In the genomic region with DNA sequence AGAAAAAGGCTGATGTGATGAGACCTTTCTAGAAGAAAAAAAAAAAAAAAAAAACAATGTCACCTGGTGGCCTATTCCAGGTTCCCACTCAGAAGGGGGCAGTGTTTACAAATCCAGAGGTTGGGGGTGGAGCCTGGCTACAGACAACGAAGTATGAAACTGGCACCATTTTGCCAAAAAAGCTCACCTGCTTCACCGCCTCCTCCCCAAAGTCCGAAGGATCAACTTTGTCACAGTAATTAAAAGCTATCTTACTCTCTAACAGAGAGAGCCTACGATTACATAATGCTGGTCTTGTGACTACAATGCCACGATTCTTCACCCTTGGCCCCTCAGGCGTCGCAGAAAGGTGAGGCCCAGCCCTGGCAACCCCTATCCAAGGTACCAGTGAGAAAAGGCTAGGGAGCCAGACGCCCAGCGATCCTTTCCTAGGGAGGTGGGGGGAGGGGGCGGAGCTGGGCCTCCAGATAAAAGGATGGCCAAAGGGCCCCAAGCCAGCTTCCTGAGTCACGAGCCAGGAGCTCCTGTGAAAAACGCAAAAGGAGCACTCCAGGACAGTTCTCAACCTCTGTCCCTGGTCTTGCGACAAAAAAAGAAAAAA, we compare ENCODE assay signal across 8 mouse cellular contexts. TPM values are rescaled to one million over a fixed set of nuclear protein-coding genes. Genes with fewer than 3 reads are reported as not detected.
DNase-seq lines count a peak whose midpoint lies in the region; ATAC-seq and TF ChIP-seq lines count a peak whose summit lies in the region.

No protein-coding gene starts in this region.

- TF ChIP-seq POLR2A in ES-Bruce4 (IDR thresholded peaks at IDR 0.05; ENCODE audit: insufficient read depth, low read length): peak; percentile 20

- no peak overlapping the region for H3K27ac ChIP-seq in ES-Bruce4 (ENCODE audit: insufficient read depth, low read length)
- peak overlapping the region; percentile 95 for H3K27ac ChIP-seq in heart, embryonic 16.5 days (ENCODE audit: low read length)
- H3K27ac ChIP-seq in lung, embryonic 16.5 days (ENCODE audit: low read length): peak overlapping the region; percentile 93

- peaks cover 27% of the 10 kb centered on the region for H3K36me3 ChIP-seq in ES-Bruce4 (ENCODE audit: control insufficient read depth, insufficient read depth, low read length, poor library complexity, severe bottlenecking)
- peaks cover 13% of the 10 kb centered on the region for H3K36me3 ChIP-seq in heart, embryonic 16.5 days (ENCODE audit: control insufficient read depth, insufficient read depth)
- H3K36me3 ChIP-seq in lung, embryonic 16.5 days (ENCODE audit: control insufficient read depth, insufficient read depth, low read length): peaks cover 19% of the 10 kb centered on the region

- peak; percentile 67 for ATAC-seq in erythroid progenitor cell, adult 5-6 weeks (replicated peaks; ENCODE audit: low FRiP score, poor library complexity, severe bottlenecking)
- 0 out of 2 replicates have a peak, but pooled peaks have one; percentile 21 for ATAC-seq in heart, embryonic 16.5 days (replicated peaks; ENCODE audit: extremely low read depth, insufficient read depth, low FRiP score)
- peak; percentile 29 for ATAC-seq in lung, embryonic 16.5 days (ENCODE audit: low read depth)

- peak; percentile 86 for DNase-seq in brain, adult 2 months (ENCODE audit: low read depth, low spot score)
- peak; percentile 87 for DNase-seq in kidney, postnatal 14 days
- DNase-seq in ovary, postnatal 10 days (ENCODE audit: low spot score): peak; percentile 27
- peak; percentile 56 to 66 for DNase-seq in urinary bladder, adult 18-20 months (ENCODE audit: low spot score in 2 of 2)

- TF ChIP-seq CTCF in ES-Bruce4 (IDR thresholded peaks at IDR 0.05; ENCODE audit: low read depth, low read length): no peak

- H3K9ac ChIP-seq in ES-Bruce4 (ENCODE audit: low read depth, poor library complexity, severe bottlenecking): peak overlapping the region; percentile 99
- peak overlapping the region; percentile 90 for H3K9ac ChIP-seq in heart, embryonic 16.5 days (ENCODE audit: low read length)
- H3K9ac ChIP-seq in lung, embryonic 16.5 days (ENCODE audit: low read length): peak overlapping the region; percentile 93

- peaks cover 3% of the 10 kb centered on the region for H3K4me1 ChIP-seq in ES-Bruce4 (ENCODE audit: control insufficient read depth, insufficient read depth, low read length)
- peaks cover 22% of the 10 kb centered on the region for H3K4me1 ChIP-seq in heart, embryonic 16.5 days (ENCODE audit: control insufficient read depth, insufficient read depth, low read length)
- H3K4me1 ChIP-seq in lung, embryonic 16.5 days (replicated peaks; ENCODE audit: control insufficient read depth, insufficient read depth, low read length): peaks cover 24% of the 10 kb centered on the region

- H3K4me2 ChIP-seq in heart, embryonic 16.5 days (ENCODE audit: low read depth, low read length): peak overlapping the region; percentile 74
- H3K4me2 ChIP-seq in lung, embryonic 16.5 days (ENCODE audit: low read depth, low read length): peak overlapping the region; percentile 66

- H3K27me3 ChIP-seq in ES-Bruce4 (ENCODE audit: control insufficient read depth, insufficient read depth, low read length, poor library complexity, severe bottlenecking): no peaks in the 10 kb centered on the region
- no peaks in the 10 kb centered on the region for H3K27me3 ChIP-seq in heart, embryonic 16.5 days (ENCODE audit: control insufficient read depth, insufficient read depth, low read length)
- H3K27me3 ChIP-seq in lung, embryonic 16.5 days (ENCODE audit: control insufficient read depth, insufficient read depth, low read depth, low read length): no peaks in the 10 kb centered on the region

- H3K4me3 ChIP-seq in ES-Bruce4 (ENCODE audit: low read depth, low read length): peak overlapping the region; percentile 77
- peak overlapping the region; percentile 85 for H3K4me3 ChIP-seq in heart, embryonic 16.5 days (ENCODE audit: low read length)
- peak overlapping the region; percentile 89 for H3K4me3 ChIP-seq in lung, embryonic 16.5 days (ENCODE audit: low read length)

- H3K9me3 ChIP-seq in ES-Bruce4 (replicated peaks; ENCODE audit: control insufficient read depth, insufficient read depth, low read length, poor library complexity, severe bottlenecking): no peaks in the 10 kb centered on the region
- H3K9me3 ChIP-seq in heart, embryonic 16.5 days (replicated peaks; ENCODE audit: control insufficient read depth, low read length): no peaks in the 10 kb centered on the region
- H3K9me3 ChIP-seq in lung, embryonic 16.5 days (ENCODE audit: control insufficient read depth, low read length): no peaks in the 10 kb centered on the region

- TF ChIP-seq EP300 in ES-Bruce4 (IDR thresholded peaks at IDR 0.05; ENCODE audit: insufficient read depth, low read depth, low read length): 0 out of 2 replicates have a peak, but pooled peaks have one; percentile 32

- 5% methylated on average over 13 of the region's 13 CpGs for WGBS in heart, embryonic 16.5 days
- 1% methylated on average over 13 of the region's 13 CpGs for WGBS in lung, embryonic 16.5 days

RNA-seq across cellular contexts. Expression of a gene that starts 1.1 kb away (rescaled TPM):
- polyA plus RNA-seq in ES-Bruce4 (2011; ENCODE audit: insufficient read depth, insufficient read length, low read depth, missing spikeins): 130 and 133 TPM in 2 replicates
- total RNA-seq in erythroid progenitor cell, adult 5-6 weeks (2015; ENCODE audit: low replicate concordance): 8.4 and 10.1 TPM in 2 replicates
- total RNA-seq in erythroid progenitor cell, adult 5-6 weeks (2017; ENCODE audit: low replicate concordance): 1.5 and 5.9 TPM in 2 replicates
- 23.5 and 25.6 TPM in 2 replicates for polyA plus RNA-seq in heart, embryonic 16.5 days (2015; fragmentation: Nextera tagmentation; extraction: Ambion mirVana)
- 23.4 and 24.5 TPM in 2 replicates for polyA plus RNA-seq in lung, embryonic 16.5 days (2015; fragmentation: Nextera tagmentation; extraction: Ambion mirVana)

Comparison
In these comparisons a context has a peak if more than half of its experiments do, and no peak if none do; other contexts are left out.
1. DNase-seq: peak in every context shown above with its lines; median percentile 87 in kidney, postnatal 14 days; 86 in brain, adult 2 months; 61 in urinary bladder, adult 18-20 months; 27 in ovary, postnatal 10 days.